Mouse (Mus musculus) neural tube, embryonic 13.5 days (tissue): ENCODE measurements around the gene Crebrf. TPM values are rescaled to one million over a fixed set of nuclear protein-coding genes. Genes with fewer than 3 reads are reported as not detected.

Experiments
- ATAC-seq: fragments of 200-750 bp; cut with Nextera tagmentation; 2 replicates; pipeline ENCODE4 v1.8.0; 2017; ENCODE audit warnings: low read depth, mild to moderate bottlenecking, moderate TSS enrichment, moderate library complexity
- H3K27ac ChIP-seq: fragments of 300-500 bp; sonication (generic); replicated peaks from 2 replicates; pipeline ENCODE4 v1.5.1; 2015; ENCODE audit warnings: moderate library complexity, mild to moderate bottlenecking, inconsistent platforms
- H3K27me3 ChIP-seq: fragments of 300-500 bp; sonication (generic); 2 replicates; pipeline ENCODE4 v1.6.1; 2015; ENCODE audit warnings: mild to moderate bottlenecking, inconsistent platforms
- H3K36me3 ChIP-seq: fragments of 300-500 bp; sonication (generic); 2 replicates; pipeline ENCODE4 v1.6.1; 2015; ENCODE audit warnings: mild to moderate bottlenecking, inconsistent platforms
- H3K4me1 ChIP-seq: fragments of 300-500 bp; sonication (generic); replicated peaks from 2 replicates; pipeline ENCODE4 v1.6.1; 2015; ENCODE audit warnings: inconsistent platforms
- H3K4me2 ChIP-seq: fragments of 300-500 bp; sonication (generic); 2 replicates; pipeline ENCODE4 v1.6.1; 2015; ENCODE audit warnings: inconsistent platforms, mild to moderate bottlenecking, moderate library complexity
- H3K4me3 ChIP-seq: fragments of 300-500 bp; sonication (generic); 2 replicates; pipeline ENCODE4 v1.5.1; 2015; ENCODE audit warnings: mild to moderate bottlenecking, inconsistent platforms
- H3K9ac ChIP-seq: fragments of 300-500 bp; sonication (generic); 2 replicates; pipeline ENCODE4 v1.6.1; 2015; ENCODE audit warnings: moderate library complexity, mild to moderate bottlenecking, inconsistent platforms
- H3K9me3 ChIP-seq: fragments of 300-500 bp; sonication (generic); 2 replicates; pipeline ENCODE4 v1.6.1; 2016; ENCODE audit warnings: inconsistent platforms
- WGBS: fragments of 180-500 bp; shearing (Covaris S2); methylation state at CpG from one replicate; pipeline ENCODE4 v1.1.7; 2015; 5-methylcytosine and 5-hydroxymethylcytosine counted together
- polyA plus RNA-seq: library from polyadenylated mRNA; unstranded; fragments of >200 nt; fragmentation: Nextera tagmentation; extraction: Ambion mirVana; gene quantifications from 2 replicates; pipeline ENCODE4 v1.2.1, GENCODE M21; 2015

The Crebrf gene
- polyA plus RNA-seq, 1 experiment from 2014 or later: 9.9 TPM

GRCm38 (mm10) chr17:26708499-26708898 lies 7.0 kb upstream of the Crebrf start:
- Histone ChIP-seq H3K9me3 (no peaks in the 10 kb centered on the region), H3K9ac (no peak overlapping the region), H3K27me3 (no peaks in the 10 kb centered on the region), H3K4me3 (no peak overlapping the region), H3K36me3 (peaks cover 12% of the 10 kb centered on the region), H3K4me1 (peaks cover 18% of the 10 kb centered on the region), H3K27ac (no peak overlapping the region), H3K4me2 (no peak overlapping the region)
- ATAC-seq: no peak

GRCm38 (mm10) chr17:26708993-26709590 lies 6.4 kb upstream of the Crebrf start:
- no peak overlapping the region for H3K27ac ChIP-seq
- 53% methylated on average over 9 of the region's 9 CpGs for WGBS
- peaks cover 6% of the 10 kb centered on the region for H3K36me3 ChIP-seq
- H3K9me3 ChIP-seq: no peaks in the 10 kb centered on the region
- H3K4me1 ChIP-seq: peaks cover 18% of the 10 kb centered on the region
- ATAC-seq: no peak
- H3K4me2 ChIP-seq: no peak overlapping the region
- H3K4me3 ChIP-seq: no peak overlapping the region
- H3K27me3 ChIP-seq: no peaks in the 10 kb centered on the region
- no peak overlapping the region for H3K9ac ChIP-seq

GRCm38 (mm10) chr17:26710049-26710448 lies 5.4 kb upstream of the Crebrf start:
- Histone ChIP-seq H3K27me3 (no peaks in the 10 kb centered on the region), H3K4me1 (peaks cover 26% of the 10 kb centered on the region), H3K27ac (no peak overlapping the region), H3K4me3 (no peak overlapping the region), H3K9ac (no peak overlapping the region), H3K9me3 (no peaks in the 10 kb centered on the region), H3K36me3 (no peaks in the 10 kb centered on the region), H3K4me2 (no peak overlapping the region)
- 61% methylated on average over 6 of the region's 6 CpGs for WGBS
- ATAC-seq: no peak

- WGBS: under 1% methylated on average over 52 of the region's 75 CpGs
- H3K27ac ChIP-seq: peak overlapping the region; percentile 84
These were observed 667 bp downstream of the Crebrf start for GRCm38 (mm10) chr17:26715916-26716717.

GRCm38 (mm10) chr17:26717868-26718267 lies 2.4 kb downstream of the Crebrf start:
- ATAC-seq: no peak
- 60% methylated on average over 2 of the region's 2 CpGs for WGBS
- Histone ChIP-seq H3K27ac (no peak overlapping the region), H3K4me1 (peaks cover 13% of the 10 kb centered on the region), H3K9me3 (no peaks in the 10 kb centered on the region), H3K27me3 (no peaks in the 10 kb centered on the region), H3K4me2 (no peak overlapping the region), H3K4me3 (no peak overlapping the region), H3K9ac (no peak overlapping the region), H3K36me3 (no peaks in the 10 kb centered on the region)

More at GRCm38 (mm10) chr17:26715916-26716717, 667 bp downstream of the Crebrf start:
- ATAC-seq: peak; percentile 98
- H3K4me3 ChIP-seq: peak overlapping the region; percentile 82
- H3K36me3 ChIP-seq: no peaks in the 10 kb centered on the region
- no peaks in the 10 kb centered on the region for H3K27me3 ChIP-seq
- peak overlapping the region; percentile 74 for H3K4me2 ChIP-seq
- no peaks in the 10 kb centered on the region for H3K9me3 ChIP-seq
- peaks cover 13% of the 10 kb centered on the region for H3K4me1 ChIP-seq
- H3K9ac ChIP-seq: peak overlapping the region; percentile 77

- no peaks in the 10 kb centered on the region for H3K36me3 ChIP-seq
- H3K4me2 ChIP-seq: no peak overlapping the region
- no peaks in the 10 kb centered on the region for H3K9me3 ChIP-seq
- no peak overlapping the region for H3K9ac ChIP-seq
- H3K27me3 ChIP-seq: no peaks in the 10 kb centered on the region
- no peak overlapping the region for H3K27ac ChIP-seq
- H3K4me1 ChIP-seq: peaks cover 11% of the 10 kb centered on the region
- no peak overlapping the region for H3K4me3 ChIP-seq
- no peak for ATAC-seq
These were observed 4.0 kb downstream of the Crebrf start for GRCm38 (mm10) chr17:26719405-26719804.

- Histone ChIP-seq H3K9me3 (no peaks in the 10 kb centered on the region), H3K4me1 (0 out of 2 replicates have a peak, but pooled peaks cover 5% of the 10 kb centered on the region)
These were observed 6.4 kb downstream of the Crebrf start for GRCm38 (mm10) chr17:26721802-26722201.

GRCm38 (mm10) chr17:26724790-26725189 lies 9.3 kb downstream of the Crebrf start:
- no peak overlapping the region for H3K4me2 ChIP-seq
- no peak overlapping the region for H3K9ac ChIP-seq
- H3K9me3 ChIP-seq: no peaks in the 10 kb centered on the region
- no peaks in the 10 kb centered on the region for H3K36me3 ChIP-seq
- H3K4me3 ChIP-seq: no peak overlapping the region
- no peak overlapping the region for H3K27ac ChIP-seq
- 0 out of 2 replicates have a peak, but pooled peaks cover 3% of the 10 kb centered on the region for H3K4me1 ChIP-seq
- H3K27me3 ChIP-seq: no peaks in the 10 kb centered on the region
- ATAC-seq: no peak
- 59% methylated on average over 1 of the region's 1 CpGs for WGBS

More at GRCm38 (mm10) chr17:26721802-26722201, 6.4 kb downstream of the Crebrf start:
- Histone ChIP-seq H3K4me3 (no peak overlapping the region), H3K4me2 (no peak overlapping the region), H3K27ac (no peak overlapping the region), H3K9ac (no peak overlapping the region), H3K36me3 (no peaks in the 10 kb centered on the region), H3K27me3 (no peaks in the 10 kb centered on the region)
- ATAC-seq: no peak
- 81% methylated on average over 2 of the region's 2 CpGs for WGBS

DNA sequence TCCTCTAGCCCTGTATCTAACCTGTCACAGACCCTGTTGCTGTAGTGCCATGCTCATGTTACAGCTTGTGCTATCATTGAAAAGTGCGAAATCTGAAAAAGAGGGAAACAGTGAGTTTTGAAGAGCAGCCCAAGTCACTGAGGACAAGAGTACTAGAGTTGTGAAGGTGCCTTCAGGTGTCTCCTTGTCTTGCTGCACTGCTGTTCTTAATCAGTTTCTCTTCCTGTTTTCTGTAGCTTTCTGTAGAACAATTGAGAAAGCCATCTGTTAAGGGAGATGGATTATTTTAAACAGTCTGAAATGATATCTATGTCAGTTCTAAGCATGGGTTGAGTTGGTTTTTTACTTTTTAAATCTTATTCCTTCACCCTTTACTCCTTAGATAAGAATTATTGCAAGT lies 11.2 kb downstream of the Crebrf start:
- no peak overlapping the region for H3K9ac ChIP-seq
- 0 out of 2 replicates have a peak, but pooled peaks cover 3% of the 10 kb centered on the region for H3K4me1 ChIP-seq
- H3K9me3 ChIP-seq: no peaks in the 10 kb centered on the region
- H3K27ac ChIP-seq: no peak overlapping the region
- WGBS: 89% methylated on average over 1 of the region's 1 CpGs
- ATAC-seq: no peak
- H3K4me3 ChIP-seq: no peak overlapping the region
- H3K36me3 ChIP-seq: no peaks in the 10 kb centered on the region
- no peaks in the 10 kb centered on the region for H3K27me3 ChIP-seq
- no peak overlapping the region for H3K4me2 ChIP-seq

DNA sequence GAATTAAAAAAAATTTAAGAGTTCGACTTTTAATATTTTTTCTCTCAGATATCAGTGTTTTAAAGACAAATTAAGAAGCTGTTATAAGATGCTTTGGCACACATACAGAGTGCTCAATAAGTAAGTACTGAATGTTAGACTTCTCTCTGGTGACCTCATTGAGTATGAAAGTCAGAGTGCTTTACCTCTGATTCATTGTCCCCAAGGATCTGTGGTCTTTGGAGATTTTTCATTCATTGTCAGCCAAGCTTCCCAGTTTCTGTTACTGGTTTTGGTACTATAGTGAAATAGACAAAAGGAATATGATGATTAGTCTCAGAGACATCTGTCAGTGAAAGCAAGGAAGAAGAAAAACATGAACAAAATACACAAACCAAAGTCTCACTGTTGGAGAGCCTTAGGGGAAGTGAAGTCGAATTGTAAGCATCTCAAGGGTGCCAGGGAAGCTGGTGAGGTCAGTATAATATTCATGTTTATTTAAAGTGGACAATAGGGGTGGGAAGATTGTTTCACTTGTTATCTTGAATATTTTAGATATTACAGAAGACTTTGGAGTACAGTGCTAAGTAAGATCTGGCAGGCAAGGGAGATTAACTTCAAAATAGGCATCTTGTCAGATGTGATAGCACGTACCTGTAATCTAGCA lies 11.8 kb downstream of the Crebrf start:
- H3K4me2 ChIP-seq: no peak overlapping the region
- H3K27ac ChIP-seq: no peak overlapping the region
- 0 out of 2 replicates have a peak, but pooled peaks cover 3% of the 10 kb centered on the region for H3K4me1 ChIP-seq
- no peak overlapping the region for H3K9ac ChIP-seq
- H3K36me3 ChIP-seq: no peaks in the 10 kb centered on the region
- 75% methylated on average over 3 of the region's 3 CpGs for WGBS
- no peaks in the 10 kb centered on the region for H3K27me3 ChIP-seq
- no peak overlapping the region for H3K4me3 ChIP-seq
- H3K9me3 ChIP-seq: no peaks in the 10 kb centered on the region
- ATAC-seq: no peak

DNA sequence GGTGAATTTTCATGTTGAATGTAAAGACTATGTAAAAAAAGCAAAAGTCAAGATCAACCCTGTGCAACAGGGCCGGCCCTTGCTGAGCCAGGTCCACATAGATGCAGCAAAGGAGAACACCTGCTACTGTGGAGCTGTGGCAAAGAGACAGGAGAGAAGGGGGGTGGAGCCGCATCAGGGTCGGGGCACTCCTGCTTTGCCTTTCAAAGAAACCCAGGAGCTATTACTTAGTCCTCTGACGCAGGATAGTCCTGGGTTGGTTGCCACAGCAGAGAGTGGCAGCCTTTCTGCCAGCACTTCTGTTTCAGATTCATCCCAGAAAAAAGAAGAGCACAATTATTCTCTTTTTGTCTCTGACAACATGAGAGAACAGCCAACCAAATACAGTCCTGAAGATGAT lies 27.1 kb downstream of the Crebrf start:
- no peaks in the 10 kb centered on the region for H3K4me1 ChIP-seq
- H3K9ac ChIP-seq: no peak overlapping the region
- H3K36me3 ChIP-seq: peaks cover 16% of the 10 kb centered on the region
- H3K27ac ChIP-seq: no peak overlapping the region
- no peak overlapping the region for H3K4me2 ChIP-seq
- no peaks in the 10 kb centered on the region for H3K9me3 ChIP-seq
- no peak overlapping the region for H3K4me3 ChIP-seq
- ATAC-seq: no peak
- 46% methylated on average over 4 of the region's 4 CpGs for WGBS
- H3K27me3 ChIP-seq: no peaks in the 10 kb centered on the region

DNA sequence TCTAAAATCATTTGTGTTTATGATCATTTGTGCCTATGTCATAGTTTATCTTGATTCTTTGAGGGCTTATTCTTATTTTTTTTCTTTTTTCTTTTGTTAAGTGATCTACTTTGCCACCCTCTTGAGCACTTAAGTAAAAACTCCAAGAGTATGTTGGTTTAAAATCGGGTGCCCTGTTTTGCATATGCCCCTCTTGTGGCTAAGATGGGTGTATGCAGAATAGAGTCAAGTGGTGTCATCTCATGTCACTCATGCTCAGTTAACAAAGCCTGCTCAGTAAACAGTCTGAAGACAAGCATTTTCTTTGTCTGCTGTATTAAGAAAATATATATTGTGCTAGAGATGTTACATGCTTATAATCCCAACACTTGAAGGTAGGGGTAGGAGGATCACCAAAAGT lies 27.8 kb downstream of the Crebrf start:
- WGBS: 77% methylated on average over 1 of the region's 1 CpGs
- no peak overlapping the region for H3K4me3 ChIP-seq
- H3K4me1 ChIP-seq: no peaks in the 10 kb centered on the region
- no peak overlapping the region for H3K4me2 ChIP-seq
- peaks cover 16% of the 10 kb centered on the region for H3K36me3 ChIP-seq
- no peaks in the 10 kb centered on the region for H3K27me3 ChIP-seq
- H3K27ac ChIP-seq: no peak overlapping the region
- ATAC-seq: no peak
- H3K9me3 ChIP-seq: no peaks in the 10 kb centered on the region
- no peak overlapping the region for H3K9ac ChIP-seq
